Mouse (Mus musculus) brain, embryonic 14.5 days (tissue): Measurements from ENCODE around the gene Spred2. TPM values are rescaled to one million over a fixed set of nuclear protein-coding genes. Genes with fewer than 3 reads are reported as not detected.

Source experiments
- DNase-seq: peaks from one replicate; pipeline ENCODE4 v3.0.0-alpha.2; 2011; ENCODE audit warnings: low read depth
- CTCF ChIP-seq: fragments of 200-500 bp; IDR thresholded peaks from 2 replicates; pipeline ENCODE4 v1.5.1; 2012; ENCODE audit warnings: inconsistent platforms, mild to moderate bottlenecking, moderate library complexity, borderline replicate concordance; ENCODE audit not compliant: insufficient read depth, insufficient read length; ENCODE audit errors: extremely low read depth
- POLR2A ChIP-seq: fragments of 200-500 bp; IDR thresholded peaks from 2 replicates; pipeline ENCODE4 v1.6.1; 2012; ENCODE audit warnings: mild to moderate bottlenecking, inconsistent platforms, borderline replicate concordance; ENCODE audit not compliant: poor library complexity, insufficient read depth, insufficient read length, severe bottlenecking; ENCODE audit errors: extremely low read depth
- polyA plus RNA-seq: library from polyadenylated mRNA; depleted of rRNA; stranded (reverse); fragments of >200 nt; gene quantifications from 2 replicates; pipeline ENCODE4 v1.2.3, GENCODE M21; 2012

Spred2 gene
- polyA plus RNA-seq, 1 experiment, result 22.4 TPM

DNA sequence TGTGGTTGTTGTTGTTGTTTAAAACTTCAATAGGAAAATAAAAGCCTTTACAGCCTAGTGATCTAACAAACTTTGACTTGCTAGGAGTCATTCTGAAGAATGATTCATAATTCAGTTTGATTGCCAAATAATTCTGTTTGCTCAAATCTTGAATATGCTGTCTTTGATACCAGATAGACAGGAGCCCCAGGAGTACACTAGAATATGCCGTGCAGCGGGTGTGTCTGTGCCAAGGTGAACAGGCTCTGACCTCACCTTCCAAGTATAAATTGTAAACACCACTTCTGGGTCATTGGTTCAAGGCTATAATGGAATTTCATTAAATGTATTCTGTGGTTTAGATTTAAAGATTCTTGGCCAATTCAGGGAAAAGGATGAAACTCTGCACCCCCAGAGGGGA is 66.6 kb downstream of the Spred2 start:
- no peak for DNase-seq

DNA sequence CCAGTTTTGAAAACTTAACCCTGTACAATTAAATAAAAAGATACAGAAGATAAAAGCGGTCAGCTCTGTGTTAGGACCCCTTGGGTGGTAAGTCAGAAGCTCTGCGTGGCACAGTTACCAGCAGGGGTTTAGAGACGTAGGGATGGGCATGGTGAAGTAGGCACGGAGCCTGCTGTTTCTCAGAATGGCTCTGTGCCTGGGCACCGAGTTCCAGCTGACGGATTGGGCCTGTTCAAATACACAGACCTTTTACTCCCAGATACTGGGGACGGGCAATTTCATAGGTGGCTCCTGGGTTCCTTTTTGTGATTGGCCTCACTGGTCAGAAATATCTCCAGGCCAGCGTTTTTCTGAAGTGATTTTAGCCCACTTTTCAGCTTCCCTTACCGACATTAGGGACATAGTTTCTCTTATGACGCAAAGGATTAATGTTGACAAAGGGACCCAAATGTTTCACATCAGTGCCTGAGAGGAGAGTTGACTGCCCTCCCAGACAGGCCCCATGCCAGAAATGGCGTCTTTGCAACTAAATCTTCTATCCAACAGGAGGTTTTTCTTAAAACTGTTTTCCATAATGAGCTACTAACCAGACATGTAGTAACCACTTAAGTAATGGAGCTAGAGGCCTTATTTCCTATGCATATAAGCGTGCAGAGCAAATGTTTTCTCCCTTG is 67.3 kb downstream of the Spred2 start:
- DNase-seq, result peak; percentile 28

More for the DNA sequence above, 66.6 kb downstream of the Spred2 start:
- TF ChIP-seq CTCF (no peak), POLR2A (no peak)

DNA sequence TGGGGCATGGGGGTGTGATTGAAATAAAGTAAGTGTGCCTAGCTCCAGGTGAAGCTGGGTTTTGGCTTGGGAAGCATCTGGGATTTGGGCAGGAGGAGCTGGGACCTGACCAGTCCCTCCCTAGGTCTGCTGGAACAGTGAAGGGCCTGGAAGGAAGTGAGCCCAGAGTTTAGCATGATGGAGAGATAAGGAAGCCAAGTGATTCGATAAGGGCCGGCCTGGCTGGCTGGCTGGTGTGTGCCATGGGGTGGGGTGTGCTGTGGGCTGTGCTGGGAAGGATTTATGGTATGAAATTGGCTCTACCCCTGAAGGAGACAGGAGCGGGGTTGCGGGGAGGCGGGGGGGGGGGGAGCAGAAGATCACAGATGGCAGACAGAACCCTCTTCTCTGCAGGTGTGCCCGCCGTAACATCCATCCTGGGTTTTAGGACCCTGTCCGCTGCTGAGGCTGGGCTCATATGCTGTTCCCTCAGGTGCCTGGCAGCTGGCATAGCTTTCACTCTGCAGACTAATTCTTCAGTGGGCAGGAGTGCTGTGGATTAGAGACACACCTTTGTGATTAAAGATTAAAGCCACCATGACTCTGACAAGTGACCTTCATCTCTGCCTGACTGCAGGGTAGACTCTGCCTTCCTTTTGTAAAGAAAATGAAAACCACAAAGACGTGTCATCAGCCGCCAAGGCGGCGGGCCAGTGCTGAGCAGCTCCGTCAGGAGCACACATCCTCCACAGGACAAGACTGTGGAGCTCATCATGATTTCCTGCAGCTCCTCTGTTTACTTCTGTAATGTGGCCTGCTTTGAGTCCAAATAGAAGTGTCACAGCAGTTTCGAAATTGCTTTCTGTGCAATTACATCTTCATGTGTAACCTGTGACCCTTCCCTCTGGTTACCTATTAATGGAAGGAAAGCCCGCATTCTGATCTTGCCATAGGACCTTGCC is 68.4 kb downstream of the Spred2 start:
- peak; percentile 26 for DNase-seq
- TF ChIP-seq CTCF (no peak), POLR2A (no peak)

More for the DNA sequence above, 67.3 kb downstream of the Spred2 start:
- TF ChIP-seq CTCF, result no peak
- no peak for TF ChIP-seq POLR2A

DNA sequence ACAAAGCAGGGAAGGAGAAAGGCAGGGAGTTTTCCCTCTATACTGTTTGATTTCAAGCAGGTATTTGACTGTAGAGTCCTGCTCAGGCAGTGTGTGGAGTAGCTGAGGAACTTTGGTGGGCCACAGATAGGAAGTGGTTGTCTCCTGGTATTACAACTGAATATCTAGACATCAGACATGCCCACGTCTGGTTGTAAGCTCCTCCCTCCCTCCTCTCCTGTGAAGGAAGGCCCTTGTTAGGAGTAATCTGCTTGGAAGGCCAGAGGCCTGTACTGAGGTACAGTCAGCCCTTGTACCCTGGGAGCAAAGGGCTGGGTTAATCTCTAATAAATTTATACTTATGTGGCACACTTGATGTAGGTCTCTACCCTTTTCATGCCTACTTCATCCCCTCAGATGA is 69.6 kb downstream of the Spred2 start:
- no peak for DNase-seq
- TF ChIP-seq POLR2A (no peak), CTCF (no peak)

DNA sequence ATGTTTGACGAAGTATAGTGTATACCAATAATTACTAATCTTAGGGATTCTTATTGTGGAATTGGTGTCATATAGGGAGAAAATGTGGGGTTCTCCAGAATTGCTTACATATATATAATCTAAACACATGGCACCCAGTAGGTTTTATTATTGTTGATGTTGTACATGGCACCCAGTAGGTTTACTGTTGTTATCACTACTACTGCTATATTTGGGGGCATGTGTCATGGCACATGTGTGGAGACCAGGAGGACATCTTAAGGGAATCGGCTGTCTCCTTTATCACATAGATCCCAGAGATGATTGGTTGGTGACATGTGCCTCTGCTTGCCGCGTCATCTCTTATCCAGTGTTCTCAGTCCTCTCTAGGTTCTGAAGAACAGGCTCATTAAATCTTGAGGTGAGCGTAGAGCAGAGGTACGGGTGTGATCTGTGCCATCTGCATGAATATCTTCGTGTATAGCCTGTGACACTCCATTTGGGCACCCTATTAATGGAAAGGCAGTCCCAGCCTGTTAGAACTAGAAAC is 70.2 kb downstream of the Spred2 start:
- TF ChIP-seq CTCF (no peak), POLR2A (no peak)

DNA sequence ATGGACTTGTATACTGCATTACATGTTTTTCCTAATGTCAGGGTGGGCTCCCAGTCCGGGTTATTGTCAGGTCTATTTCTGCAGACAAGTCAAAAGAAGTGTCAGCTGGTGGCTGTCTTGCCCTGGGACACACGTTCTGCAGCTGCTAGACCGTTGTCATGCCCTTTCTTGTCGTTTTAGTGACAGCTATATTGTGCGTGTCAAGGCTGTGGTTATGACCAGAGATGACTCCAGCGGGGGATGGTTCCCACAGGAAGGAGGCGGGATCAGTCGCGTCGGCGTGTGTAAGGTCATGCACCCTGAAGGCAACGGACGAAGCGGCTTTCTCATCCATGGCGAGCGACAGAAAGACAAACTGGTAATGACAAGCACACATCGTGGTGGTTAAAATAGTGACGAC is 73.8 kb downstream of the Spred2 start:
- TF ChIP-seq POLR2A (no peak), CTCF (no peak)
- no peak for DNase-seq

More for the DNA sequence above, 70.2 kb downstream of the Spred2 start:
- DNase-seq, result no peak

DNA sequence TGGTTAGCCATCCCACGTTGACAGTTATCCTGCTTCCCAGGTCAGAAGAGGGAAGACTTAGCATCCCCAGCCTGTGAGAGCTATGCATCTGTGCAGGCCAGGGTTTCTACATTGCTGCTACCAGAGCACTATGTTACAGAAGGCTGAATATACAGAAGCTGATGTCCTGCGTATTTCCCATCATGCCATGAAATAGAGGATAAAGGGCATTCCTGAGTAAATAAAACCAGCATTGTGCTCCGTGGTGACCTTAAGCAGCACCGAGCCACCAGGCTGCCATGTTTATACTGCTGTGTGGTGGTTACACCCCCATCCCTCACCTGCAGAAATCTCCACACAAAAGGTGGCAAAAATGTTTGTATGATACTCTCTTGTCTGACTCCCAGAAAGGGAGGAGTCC is 78.7 kb downstream of the Spred2 start:
- TF ChIP-seq CTCF (no peak), POLR2A (no peak)
- DNase-seq, result no peak

DNA sequence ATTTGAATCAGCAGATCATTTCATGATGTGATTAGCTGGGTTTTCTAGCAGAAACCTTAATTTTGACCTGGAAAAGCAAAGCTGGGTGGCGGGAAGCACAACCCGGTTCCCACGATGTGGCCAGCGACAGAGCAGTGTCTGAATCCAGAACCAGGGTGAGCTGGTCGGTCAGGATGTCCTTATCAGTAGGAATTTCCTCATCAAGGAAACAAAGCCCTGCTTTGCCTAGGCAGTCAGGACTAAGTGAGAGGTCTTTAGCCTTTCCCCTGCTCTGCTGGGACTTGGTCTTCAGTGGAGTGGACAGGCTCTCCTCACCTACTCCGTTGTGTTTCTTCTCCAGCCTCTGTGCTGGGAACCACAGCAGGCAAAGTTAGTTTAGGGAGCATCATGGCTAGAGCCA is 83.5 kb downstream of the Spred2 start:
- TF ChIP-seq POLR2A (no peak), CTCF (no peak)
- DNase-seq, result no peak

DNA sequence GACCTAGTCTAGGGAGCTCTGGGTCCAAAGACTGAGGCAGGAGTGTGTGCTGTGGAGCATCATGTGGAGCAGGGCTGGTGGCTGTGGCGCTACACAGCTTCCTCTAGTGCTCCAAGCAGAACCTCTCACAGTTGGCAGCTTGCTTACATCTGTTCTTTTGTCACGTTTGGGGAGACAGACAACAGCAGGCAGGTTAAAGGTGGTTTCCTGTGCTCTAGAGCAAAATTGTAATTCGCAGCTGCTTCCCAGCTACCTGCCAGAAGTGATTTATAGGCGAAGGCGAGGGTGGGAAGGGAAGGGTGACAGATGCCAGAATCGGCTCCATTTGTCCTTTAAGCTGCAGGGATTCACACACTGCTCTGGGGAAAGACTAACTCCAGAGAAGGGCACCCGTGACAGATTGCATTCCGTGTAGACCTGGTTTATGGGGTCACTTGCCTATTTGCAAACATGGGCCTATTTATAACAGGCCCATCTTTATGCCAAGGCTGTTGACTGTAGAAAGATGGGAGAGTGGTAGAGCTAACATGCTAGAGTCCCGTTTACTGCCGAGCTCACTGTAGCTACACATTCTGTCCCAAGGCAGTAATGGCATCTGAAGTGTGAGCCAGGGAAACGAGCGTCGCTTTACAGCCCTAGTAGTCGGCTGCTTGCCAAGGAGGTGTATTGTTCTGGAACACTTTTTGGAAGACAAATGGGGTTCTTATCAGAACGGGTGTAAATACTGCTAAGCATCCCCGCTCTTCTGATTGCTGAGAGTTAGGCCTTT is 87.2 kb downstream of the Spred2 start:
- TF ChIP-seq POLR2A, result no peak
- peak; percentile 66 for DNase-seq

DNA sequence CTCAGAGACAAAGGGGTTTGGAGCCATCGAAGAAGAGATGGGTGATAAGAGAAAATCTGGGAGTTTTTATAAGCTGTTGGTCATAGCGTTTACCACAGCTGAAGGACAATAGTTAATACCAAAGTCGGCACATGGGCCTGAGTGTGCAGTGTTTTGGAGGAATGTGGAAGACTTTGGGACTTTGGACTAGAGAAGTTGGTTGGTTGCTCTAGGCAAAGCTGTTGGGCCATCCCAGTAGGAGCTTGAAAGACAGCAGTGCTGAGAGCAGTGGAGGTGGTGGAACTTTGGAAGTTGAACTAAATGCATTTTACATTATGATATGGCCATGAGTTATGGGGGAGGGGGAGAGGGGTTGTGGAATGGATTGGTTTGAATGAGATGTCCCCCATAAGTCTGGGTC is 89.2 kb downstream of the Spred2 start:
- DNase-seq, result no peak
- TF ChIP-seq POLR2A (no peak), CTCF (no peak)

DNA sequence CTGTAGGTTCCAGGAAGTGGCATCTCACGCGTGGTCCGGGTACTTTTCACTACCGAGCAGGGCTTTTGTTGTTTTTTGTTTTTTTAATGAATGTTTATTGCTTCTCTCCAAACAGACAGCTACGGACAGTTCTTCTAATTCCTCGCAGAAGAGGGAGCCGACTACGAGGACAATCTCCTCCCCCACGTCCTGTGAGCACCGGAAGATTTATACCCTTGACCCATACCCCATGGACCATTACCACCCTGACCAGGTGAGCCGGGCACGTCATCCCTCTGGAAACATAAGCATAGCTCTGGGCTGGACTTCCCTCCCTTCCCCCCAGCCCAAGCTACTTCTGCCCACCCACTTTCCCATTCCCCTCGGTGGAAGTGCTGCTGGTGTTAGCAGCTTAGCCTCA is 93.8 kb downstream of the Spred2 start:
- TF ChIP-seq CTCF (no peak), POLR2A (no peak)
- no peak for DNase-seq
